In the genomic region with DNA sequence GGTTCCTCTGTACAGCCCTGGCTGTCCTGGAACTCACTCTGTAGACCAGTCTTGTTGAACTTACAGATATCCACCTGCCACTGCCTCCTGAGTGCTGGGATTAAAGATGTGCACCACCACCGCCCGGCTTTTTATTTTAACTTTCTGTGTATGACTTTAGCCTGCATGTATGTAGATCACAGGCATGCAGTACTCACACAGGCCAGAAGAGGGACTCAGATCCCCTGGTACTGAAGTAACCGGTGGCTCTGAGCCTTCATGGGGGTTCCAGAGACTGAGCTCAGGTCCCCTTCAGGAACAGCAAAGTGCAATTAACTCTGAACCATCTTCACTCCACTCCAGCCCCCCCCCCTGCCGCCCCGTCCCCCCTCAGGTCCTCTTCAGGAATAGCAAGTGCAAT, we compare ENCODE assay signal across 9 mouse cellular contexts. TPM values are rescaled to one million over a fixed set of nuclear protein-coding genes. Genes with fewer than 3 reads are reported as not detected.
DNase-seq lines count a peak whose midpoint lies in the region; ATAC-seq and TF ChIP-seq lines count a peak whose summit lies in the region.
"Had no signal": no experiment of that assay in that cellular context is flagged by ENCODE, and none has a peak within 500 bp of the region (broad histone marks: within the 10 kb centered on the region; RNA-seq: fewer than 3 reads in every experiment).

No protein-coding gene starts in this region.

- ATAC-seq in midbrain, postnatal 0 days (ENCODE audit: low FRiP score) = no peak

- H3K27ac ChIP-seq in layer of hippocampus, adult 2 months = no peak overlapping the region
- H3K27ac ChIP-seq in midbrain, postnatal 0 days (ENCODE audit: low read depth, low read length) = no peak overlapping the region

- intact Hi-C loops in heart, postnatal 14 days (cut with DNase I) = no loop called here

- peak; percentile 68 for TF ChIP-seq CTCF in layer of hippocampus, adult 2 months (conservative IDR thresholded peaks at IDR 0.05)
- TF ChIP-seq CTCF in midbrain, postnatal 0 days (IDR thresholded peaks at IDR 0.05) = peak; percentile 51

- H3K4me1 ChIP-seq in midbrain, postnatal 0 days (ENCODE audit: insufficient read depth, low read length) = no peaks in the 10 kb centered on the region

- 37% methylated on average over 5 of the region's 5 CpGs for WGBS in midbrain, postnatal 0 days

- no peak overlapping the region for H3K4me3 ChIP-seq in layer of hippocampus, adult 2 months
- no peak overlapping the region for H3K4me3 ChIP-seq in midbrain, postnatal 0 days (ENCODE audit: low read depth, low read length)

- H3K9ac ChIP-seq in midbrain, postnatal 0 days (replicated peaks; ENCODE audit: low read length, poor library complexity, severe bottlenecking) = no peak overlapping the region

- H3K4me2 ChIP-seq in midbrain, postnatal 0 days (ENCODE audit: low read depth, low read length, poor library complexity, severe bottlenecking) = no peak overlapping the region

- H3K27me3 ChIP-seq in midbrain, postnatal 0 days (ENCODE audit: insufficient read depth, low read length) = no peaks in the 10 kb centered on the region

- H3K36me3 ChIP-seq in midbrain, postnatal 0 days (ENCODE audit: insufficient read depth, low read length) = no peaks in the 10 kb centered on the region

- H3K9me3 ChIP-seq in midbrain, postnatal 0 days (ENCODE audit: low read length) = no peaks in the 10 kb centered on the region

- peak; percentile 18 to 29 for DNase-seq in adrenal gland, adult 18-20 months (ENCODE audit: low spot score in 2 of 2)
- DNase-seq in adrenal gland, adult 8-10 months = no peak
- no peak for DNase-seq in layer of hippocampus, adult 2 months (ENCODE audit: low spot score in 2 of 2)
- no peak for DNase-seq in layer of hippocampus, postnatal 36 days
- DNase-seq in ZHBTc4 (ENCODE audit: low read depth, low spot score) = peak; percentile 90
- DNase-seq in heart, postnatal 14 days = peak; percentile 25 to 53
- DNase-seq in midbrain, postnatal 0 days (ENCODE audit: low spot score) = peak; percentile 54
- no peak for DNase-seq in frontal cortex, postnatal 14 days (ENCODE audit: low spot score in 2 of 2)

RNA-seq across cellular contexts. Expression of a gene that starts 25.5 kb away (rescaled TPM):
- total RNA-seq in adrenal gland, adult 18-20 months (2021) = 1 to 10 TPM; 3.3 to 4.5 TPM
- 10 to 100 TPM in 1 of 4 experiments, 1 to 10 TPM in 3; 4.1 to 10.1 (median 7.0) TPM for total RNA-seq in adrenal gland, adult 8-10 months (2022)
- total RNA-seq in layer of hippocampus, adult 2 months (2021) = under 1 TPM; 0.42 to 0.84 TPM
- total RNA-seq in layer of hippocampus, postnatal 36 days (2021) = under 1 TPM; 0.27 to 0.81 TPM
- under 1 TPM; 0.68 to 0.86 TPM for total RNA-seq in heart, postnatal 14 days (2021)
- total RNA-seq in midbrain, postnatal 0 days (2014; rRNA removed) = 0.28 and 0.93 TPM in 2 replicates
- polyA plus RNA-seq in midbrain, postnatal 0 days (2015; fragmentation: Nextera tagmentation; extraction: Ambion mirVana) = 0.86 and 0.99 TPM in 2 replicates
- total RNA-seq: neutrophil, adult 5-6 weeks had no signal

RNA-seq across cellular contexts. Expression of a gene that starts 25.6 kb away (rescaled TPM):
- total RNA-seq in adrenal gland, adult 18-20 months (2021) = under 1 TPM in 1 of 2 experiments, not detected in 1; 0.13 TPM
- under 1 TPM in 1 of 4 experiments, not detected in 3; 0.15 TPM for total RNA-seq in adrenal gland, adult 8-10 months (2022)
- not detected for total RNA-seq in layer of hippocampus, adult 2 months (2021)
- not detected for total RNA-seq in layer of hippocampus, postnatal 36 days (2021)
- total RNA-seq in heart, postnatal 14 days (2021) = not detected
- 0.09 and 0.16 TPM in 2 replicates for total RNA-seq in midbrain, postnatal 0 days (2014; rRNA removed)
- 0.27 TPM in 2 replicates for polyA plus RNA-seq in midbrain, postnatal 0 days (2015; fragmentation: Nextera tagmentation; extraction: Ambion mirVana)
- total RNA-seq: neutrophil, adult 5-6 weeks had no signal

RNA-seq across cellular contexts. Expression of a gene that starts 32.5 kb away (rescaled TPM):
- 10 to 100 TPM; 24.0 to 43.0 TPM for total RNA-seq in adrenal gland, adult 18-20 months (2021)
- total RNA-seq in adrenal gland, adult 8-10 months (2022) = 10 to 100 TPM; 28.3 to 40.2 (median 33.0) TPM
- total RNA-seq in layer of hippocampus, adult 2 months (2021) = 10 to 100 TPM; 36.5 to 36.8 TPM
- total RNA-seq in layer of hippocampus, postnatal 36 days (2021) = 10 to 100 TPM; 31.9 TPM
- total RNA-seq in heart, postnatal 14 days (2021) = 10 to 100 TPM; 47.7 to 50.1 TPM
- total RNA-seq in midbrain, postnatal 0 days (2014; rRNA removed) = 75.0 and 82.8 TPM in 2 replicates
- 159 and 164 TPM in 2 replicates for polyA plus RNA-seq in midbrain, postnatal 0 days (2015; fragmentation: Nextera tagmentation; extraction: Ambion mirVana)

RNA-seq across cellular contexts. Expression of a gene that starts 57.8 kb away (rescaled TPM):
- 10 to 100 TPM; 18.1 to 18.3 TPM for total RNA-seq in adrenal gland, adult 18-20 months (2021)
- 10 to 100 TPM; 20.6 to 40.1 (median 31.3) TPM for total RNA-seq in adrenal gland, adult 8-10 months (2022)
- total RNA-seq in layer of hippocampus, adult 2 months (2021) = 10 to 100 TPM; 36.2 to 38.9 TPM
- total RNA-seq in layer of hippocampus, postnatal 36 days (2021) = 10 to 100 TPM; 32.8 to 37.6 TPM
- total RNA-seq in heart, postnatal 14 days (2021) = 10 to 100 TPM; 14.9 to 16.3 TPM
- total RNA-seq in midbrain, postnatal 0 days (2014; rRNA removed) = 32.9 and 47.2 TPM in 2 replicates
- 27.3 and 27.9 TPM in 2 replicates for polyA plus RNA-seq in midbrain, postnatal 0 days (2015; fragmentation: Nextera tagmentation; extraction: Ambion mirVana)

Comparison
In these comparisons a context has a peak if more than half of its experiments do, and no peak if none do; other contexts are left out.
1. DNase-seq: peak in adrenal gland, adult 18-20 months (2 of 2), ZHBTc4 (single experiment), heart, postnatal 14 days (2 of 2) and midbrain, postnatal 0 days (single experiment); none in adrenal gland, adult 8-10 months (single experiment), layer of hippocampus, adult 2 months (0 of 2), layer of hippocampus, postnatal 36 days (0 of 2) and frontal cortex, postnatal 14 days (0 of 2).